Mouse (Mus musculus) lung, adult 2 months (tissue): ENCODE results near the gene Gdf2.

Experiments
- CTCF ChIP-seq: fragments of 200-500 bp; IDR thresholded peaks from 2 replicates; pipeline ENCODE4 v1.5.1; 2011; ENCODE audit warnings: mild to moderate bottlenecking, low read length, control low read depth; ENCODE audit not compliant: insufficient read depth
- POLR2A ChIP-seq: fragments of 200-500 bp; IDR thresholded peaks from 2 replicates; pipeline ENCODE4 v1.6.1; 2011; ENCODE audit warnings: low read depth, mild to moderate bottlenecking, control low read depth, low read length, borderline replicate concordance; ENCODE audit errors: extremely low read depth

- TF ChIP-seq CTCF = no peak
- TF ChIP-seq POLR2A = no peak
These were observed 9.0 kb upstream of the Gdf2 start for GRCm38 (mm10) chr14:33931853-33932252.
